Mouse (Mus musculus): Measurements from ENCODE around the gene Abcc4.

- TF ChIP-seq MAFK (IDR thresholded peaks at IDR 0.05; ENCODE audit: insufficient read depth, low read depth, low read length) = no peak
- no peak for TF ChIP-seq CHD2 (IDR thresholded peaks at IDR 0.05; ENCODE audit: low read depth, low read length)
- no peak for TF ChIP-seq ZNF384 (IDR thresholded peaks at IDR 0.05; ENCODE audit: low read depth, low read length)
- no peak for TF ChIP-seq HCFC1 (IDR thresholded peaks at IDR 0.05; ENCODE audit: borderline replicate concordance, insufficient read depth, low read length)
Observed at GRCm38 (mm10) chr14:118476329-118476728, 229.7 kb downstream of the Abcc4 start.
